Mouse (Mus musculus) stomach, embryonic 16.5 days (tissue): ENCODE results near the gene Tnfrsf13c. TPM values are rescaled to one million over a fixed set of nuclear protein-coding genes. Genes with fewer than 3 reads are reported as not detected.

ENCODE experiments used
- ATAC-seq: fragments of 200-750 bp; cut with Nextera tagmentation; 2 replicates; pipeline ENCODE4 v1.8.0; 2017; ENCODE audit warnings: moderate number of reproducible peaks, moderate TSS enrichment; ENCODE audit not compliant: insufficient read depth, low FRiP score
- H3K27ac ChIP-seq: fragments of 300-500 bp; sonication (generic); 2 replicates; pipeline ENCODE4 v1.5.1; 2014; ENCODE audit warnings: low read length
- H3K27me3 ChIP-seq: fragments of 300-500 bp; sonication (generic); 2 replicates; pipeline ENCODE4 v1.6.1; 2014; ENCODE audit warnings: low read length, control low read depth, mixed read lengths; ENCODE audit not compliant: control insufficient read depth, insufficient read depth
- H3K36me3 ChIP-seq: fragments of 300-500 bp; sonication (generic); 2 replicates; pipeline ENCODE4 v1.6.1; 2014; ENCODE audit warnings: low read length; ENCODE audit not compliant: control insufficient read depth, insufficient read depth
- H3K4me1 ChIP-seq: fragments of 300-500 bp; sonication (generic); 2 replicates; pipeline ENCODE4 v1.6.1; 2014; ENCODE audit warnings: low read length, control low read depth, mixed read lengths; ENCODE audit not compliant: control insufficient read depth, insufficient read depth
- H3K4me2 ChIP-seq: fragments of 300-500 bp; sonication (generic); 2 replicates; pipeline ENCODE4 v1.6.1; 2014; ENCODE audit warnings: low read depth, low read length, mixed read lengths
- H3K4me3 ChIP-seq: fragments of 300-500 bp; sonication (generic); replicated peaks from 2 replicates; pipeline ENCODE4 v1.5.1; 2014; ENCODE audit warnings: mild to moderate bottlenecking, low read length
- H3K9ac ChIP-seq: fragments of 300-500 bp; sonication (generic); 2 replicates; pipeline ENCODE4 v1.6.1; 2014; ENCODE audit warnings: low read length
- H3K9me3 ChIP-seq: fragments of 300-500 bp; sonication (generic); replicated peaks from 2 replicates; pipeline ENCODE4 v1.6.1; 2016; ENCODE audit warnings: low read length, control low read depth; ENCODE audit not compliant: control insufficient read depth
- WGBS: fragments of 180-500 bp; shearing (Covaris S2); extraction: QIAGEN DNeasy Blood & Tissue Kit; methylation state at CpG from one replicate; pipeline ENCODE4 v1.1.7; 2014; 5-methylcytosine and 5-hydroxymethylcytosine counted together
- polyA plus RNA-seq: library from polyadenylated mRNA; unstranded; fragments of >200 nt; fragmentation: Nextera tagmentation; extraction: Ambion mirVana; gene quantifications from 2 replicates; pipeline ENCODE4 v1.2.1, GENCODE M21; 2015

The Tnfrsf13c gene
- polyA plus RNA-seq, 1 experiment from 2014 or later = 0.10 TPM

DNA sequence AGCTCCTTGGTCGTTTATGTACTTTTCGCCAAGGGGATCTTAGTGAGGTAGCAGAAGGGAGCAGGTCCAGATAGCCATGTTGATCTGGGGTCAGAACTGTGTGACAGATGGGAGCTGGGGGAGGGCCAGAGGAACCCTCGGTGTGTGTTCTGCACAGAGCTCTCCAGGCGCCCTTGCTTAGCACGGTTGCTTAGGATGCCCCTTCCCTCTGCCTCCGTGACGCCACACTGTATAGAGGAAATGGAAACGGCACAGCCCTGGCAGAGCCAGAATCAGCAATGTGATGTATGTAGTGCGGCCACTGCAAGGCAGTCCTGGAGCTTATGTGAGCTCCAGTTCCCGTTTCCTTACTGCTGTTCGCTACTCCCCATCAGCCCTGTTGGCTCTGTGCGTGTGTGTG is 27.9 kb downstream of the Tnfrsf13c start:
- WGBS = 86% methylated on average over 12 of the region's 12 CpGs
- H3K9me3 ChIP-seq = no peaks in the 10 kb centered on the region

DNA sequence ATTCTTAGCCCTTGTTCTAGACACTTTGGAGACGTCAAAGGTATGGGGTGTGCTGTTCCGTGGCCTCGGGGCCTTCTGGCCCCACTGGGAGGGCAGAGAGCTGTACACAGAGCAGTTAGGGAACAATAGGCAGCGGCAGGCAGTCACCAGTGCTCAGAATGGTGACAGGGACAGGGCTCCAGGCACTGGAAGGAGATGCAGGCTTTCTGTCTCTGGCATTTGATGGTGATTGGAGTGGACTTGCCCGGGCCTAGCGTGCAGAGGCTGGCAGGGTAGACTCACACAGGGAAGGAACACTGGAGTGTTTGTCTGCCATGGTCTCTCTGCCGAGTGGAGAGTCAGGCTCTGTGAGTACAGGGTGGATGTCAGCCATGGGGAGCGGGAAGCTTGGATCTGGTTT is 31.6 kb downstream of the Tnfrsf13c start:
- ATAC-seq = no peak
- Histone ChIP-seq H3K4me2 (no peak overlapping the region), H3K36me3 (peaks cover 42% of the 10 kb centered on the region), H3K27me3 (no peaks in the 10 kb centered on the region), H3K9me3 (no peaks in the 10 kb centered on the region), H3K9ac (no peak overlapping the region), H3K4me3 (no peak overlapping the region), H3K27ac (no peak overlapping the region), H3K4me1 (no peaks in the 10 kb centered on the region)
- WGBS = 88% methylated on average over 8 of the region's 8 CpGs

More for the DNA sequence above, 27.9 kb downstream of the Tnfrsf13c start:
- H3K36me3 ChIP-seq = peaks cover 50% of the 10 kb centered on the region
- no peaks in the 10 kb centered on the region for H3K4me1 ChIP-seq
- ATAC-seq = no peak
- no peaks in the 10 kb centered on the region for H3K27me3 ChIP-seq
- H3K9ac ChIP-seq = no peak overlapping the region
- no peak overlapping the region for H3K4me2 ChIP-seq
- H3K27ac ChIP-seq = no peak overlapping the region
- H3K4me3 ChIP-seq = no peak overlapping the region

DNA sequence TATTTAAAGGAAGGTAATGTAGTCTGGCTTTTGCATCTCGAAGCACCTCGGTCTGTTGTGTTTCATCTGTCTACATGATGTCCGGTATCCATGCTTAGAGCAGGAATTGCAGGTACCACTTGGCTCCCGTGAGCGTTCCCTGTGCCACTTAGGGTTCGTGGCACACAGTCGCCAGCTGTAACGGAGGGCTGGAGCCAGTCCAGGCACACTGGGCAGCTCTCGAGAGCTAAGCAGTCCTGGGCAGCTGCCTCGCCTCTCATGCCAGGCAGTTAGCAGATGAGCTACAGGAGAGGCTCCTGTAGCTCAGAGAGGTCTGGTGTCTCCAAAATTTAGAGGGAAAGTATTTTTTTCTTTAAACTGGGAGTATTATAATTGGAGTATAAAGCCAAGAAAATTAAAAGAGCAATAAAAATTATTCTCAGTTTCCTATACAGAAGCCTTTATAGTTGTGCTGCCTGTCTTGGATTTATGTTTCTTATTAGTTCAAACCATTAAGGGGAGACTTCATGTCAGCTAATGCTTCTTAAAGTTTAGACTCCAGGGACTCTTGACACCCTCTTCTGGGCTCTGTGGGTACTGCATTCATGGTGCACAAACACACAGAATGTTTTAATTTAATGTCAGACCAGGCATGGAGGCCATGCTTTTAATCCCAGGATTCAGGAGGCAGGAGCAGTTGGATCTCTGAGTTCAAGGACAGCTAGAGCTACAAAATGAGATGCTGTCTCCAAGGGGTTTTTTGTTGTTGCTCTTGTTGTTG is 35.5 kb downstream of the Tnfrsf13c start:
- Histone ChIP-seq H3K9me3 (no peaks in the 10 kb centered on the region), H3K27me3 (no peaks in the 10 kb centered on the region), H3K4me3 (no peak overlapping the region), H3K27ac (no peak overlapping the region), H3K4me2 (no peak overlapping the region), H3K36me3 (peaks cover 35% of the 10 kb centered on the region; the same call in 1 of the 2 replicates), H3K9ac (no peak overlapping the region), H3K4me1 (no peaks in the 10 kb centered on the region)
- 95% methylated on average over 10 of the region's 10 CpGs for WGBS
- ATAC-seq = no peak

DNA sequence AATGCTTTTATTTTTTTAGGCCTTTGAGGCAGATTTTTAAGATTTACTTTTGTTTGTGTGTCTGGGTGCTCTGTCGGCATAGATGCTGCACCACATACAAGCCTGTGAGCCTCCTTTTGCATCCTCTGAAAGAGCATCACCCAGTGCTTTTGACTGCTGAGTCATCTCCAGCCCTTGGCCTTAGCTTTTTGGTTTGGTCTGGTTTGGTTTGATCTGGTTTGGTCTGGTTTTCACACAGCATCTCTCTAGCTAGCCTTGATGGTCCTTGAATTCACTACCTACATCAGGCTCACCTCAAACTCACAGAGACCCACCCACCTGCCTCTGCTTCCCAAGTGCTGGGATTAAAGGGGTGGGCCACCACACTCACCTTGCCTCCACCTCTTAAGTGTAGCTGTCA is 36.2 kb downstream of the Tnfrsf13c start:
- no peaks in the 10 kb centered on the region for H3K27me3 ChIP-seq
- ATAC-seq = no peak
- H3K9me3 ChIP-seq = no peaks in the 10 kb centered on the region
- H3K4me3 ChIP-seq = no peak overlapping the region
- 91% methylated on average over 1 of the region's 1 CpGs for WGBS
- H3K36me3 ChIP-seq = peaks cover 35% of the 10 kb centered on the region; the same call in 1 of the 2 replicates
- H3K4me2 ChIP-seq = no peak overlapping the region
- no peaks in the 10 kb centered on the region for H3K4me1 ChIP-seq
- H3K27ac ChIP-seq = no peak overlapping the region
- H3K9ac ChIP-seq = no peak overlapping the region

DNA sequence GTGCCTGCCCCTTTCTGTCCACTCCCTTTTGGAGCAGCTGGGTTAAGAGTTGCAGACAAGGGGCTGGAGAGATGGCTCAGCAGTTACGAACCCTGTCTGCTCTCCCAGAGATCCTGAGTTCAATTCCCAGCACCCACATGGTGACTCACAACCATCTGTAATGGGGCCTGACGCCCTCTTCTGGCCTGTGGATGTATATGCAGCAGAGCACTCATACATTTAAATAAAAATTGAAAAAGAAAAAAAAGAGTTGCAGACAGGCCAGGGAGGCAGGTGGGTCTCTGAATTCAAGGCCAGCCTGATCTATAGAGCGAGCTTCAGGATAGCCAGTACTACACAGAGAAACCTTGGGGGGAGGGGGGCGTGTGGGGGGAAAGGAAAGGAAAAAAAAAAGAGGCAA is 36.8 kb downstream of the Tnfrsf13c start:
- Histone ChIP-seq H3K9me3 (peaks cover under 1% of the 10 kb centered on the region; the same call in 1 of the 2 replicates), H3K27ac (no peak overlapping the region), H3K9ac (no peak overlapping the region), H3K27me3 (no peaks in the 10 kb centered on the region), H3K4me2 (no peak overlapping the region), H3K4me3 (no peak overlapping the region), H3K4me1 (no peaks in the 10 kb centered on the region), H3K36me3 (peaks cover 37% of the 10 kb centered on the region)
- 87% methylated on average over 4 of the region's 4 CpGs for WGBS
- ATAC-seq = no peak

DNA sequence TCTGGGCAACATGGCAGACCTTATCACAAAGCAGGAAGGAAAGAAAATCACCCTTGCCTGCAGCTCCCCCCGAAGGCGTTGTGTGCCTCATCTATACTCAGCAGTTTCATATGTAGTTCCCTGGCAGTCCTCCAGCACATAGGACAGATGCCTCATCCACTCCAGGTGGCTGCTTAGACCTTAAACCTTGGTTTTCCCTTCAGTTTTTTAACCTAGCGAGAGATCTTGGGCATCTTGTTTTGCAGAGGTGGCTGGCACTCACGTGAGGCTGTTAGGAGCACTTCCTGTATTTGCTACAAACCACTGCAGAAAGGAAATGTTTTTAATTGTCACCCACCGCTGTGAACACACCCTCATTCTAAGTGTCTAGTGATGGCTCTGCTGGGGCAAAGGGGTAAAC is 37.2 kb downstream of the Tnfrsf13c start:
- Histone ChIP-seq H3K4me2 (no peak overlapping the region), H3K27me3 (no peaks in the 10 kb centered on the region), H3K4me3 (no peak overlapping the region), H3K9me3 (peaks cover 5% of the 10 kb centered on the region; the same call in 1 of the 2 replicates), H3K4me1 (no peaks in the 10 kb centered on the region), H3K9ac (no peak overlapping the region), H3K36me3 (peaks cover 39% of the 10 kb centered on the region), H3K27ac (no peak overlapping the region)
- WGBS = 84% methylated on average over 5 of the region's 5 CpGs
- ATAC-seq = no peak

DNA sequence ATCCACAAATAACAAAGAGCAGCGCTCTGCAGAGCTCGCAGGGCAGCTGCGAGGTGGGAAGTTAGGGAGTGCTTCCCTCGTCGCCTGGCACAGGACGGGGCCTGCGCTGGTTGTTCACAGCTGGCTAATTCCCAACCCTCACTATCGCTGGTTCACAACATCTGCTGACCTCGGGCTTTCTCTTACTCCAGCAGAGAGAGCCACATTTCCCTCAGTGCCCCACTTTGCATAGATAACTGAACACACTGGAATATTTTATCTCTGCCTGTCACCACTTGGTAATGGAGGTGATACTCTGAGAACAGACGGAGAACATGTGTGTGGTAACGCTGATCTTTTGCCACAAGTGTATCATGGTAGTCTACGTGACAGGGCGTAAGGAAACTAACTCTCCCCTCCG is 38.0 kb downstream of the Tnfrsf13c start:
- 68% methylated on average over 14 of the region's 14 CpGs for WGBS
- H3K4me2 ChIP-seq = no peak overlapping the region
- H3K36me3 ChIP-seq = peaks cover 47% of the 10 kb centered on the region
- no peaks in the 10 kb centered on the region for H3K4me1 ChIP-seq
- H3K9me3 ChIP-seq = peaks cover 7% of the 10 kb centered on the region; the same call in 1 of the 2 replicates
- peak; percentile 51; the same call in 1 of the 2 replicates for ATAC-seq
- no peak overlapping the region for H3K27ac ChIP-seq
- H3K9ac ChIP-seq = no peak overlapping the region
- H3K27me3 ChIP-seq = no peaks in the 10 kb centered on the region
- no peak overlapping the region for H3K4me3 ChIP-seq

DNA sequence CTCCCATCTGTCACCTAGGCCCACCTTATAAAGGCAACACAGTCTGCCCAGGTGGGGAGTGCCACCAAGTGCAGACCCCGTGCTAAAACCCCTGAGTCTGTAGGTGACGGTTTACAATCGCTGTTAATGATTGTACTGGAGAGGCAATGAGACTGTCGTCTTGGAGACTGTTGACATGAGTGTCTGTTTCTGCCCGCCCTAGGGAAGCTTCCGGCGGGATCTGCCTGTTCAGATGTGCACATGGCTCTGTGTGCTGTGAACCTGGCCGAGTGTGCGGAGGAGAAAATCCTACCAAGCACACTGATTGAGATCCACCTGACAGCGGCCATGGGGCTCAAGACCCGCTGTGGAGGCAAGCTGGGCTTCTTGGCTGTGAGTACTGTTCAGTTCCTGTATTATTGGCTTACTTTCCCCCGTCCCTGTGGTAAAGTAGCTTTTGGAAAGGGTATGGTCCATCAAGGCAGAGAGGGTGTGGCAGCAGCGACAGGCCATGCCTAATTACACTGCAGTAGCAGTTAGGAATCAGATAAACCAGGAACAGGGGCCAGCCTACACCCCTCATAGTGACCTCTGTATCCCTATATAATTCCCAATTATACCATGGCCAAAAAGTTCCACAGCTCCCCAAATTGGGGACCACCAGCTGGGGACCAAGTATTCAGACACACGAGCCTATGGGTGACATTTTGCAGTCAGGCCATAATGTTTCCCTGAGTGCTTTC is 38.9 kb downstream of the Tnfrsf13c start:
- Histone ChIP-seq H3K4me1 (no peaks in the 10 kb centered on the region), H3K4me2 (no peak overlapping the region), H3K27me3 (no peaks in the 10 kb centered on the region), H3K36me3 (peaks cover 56% of the 10 kb centered on the region), H3K9me3 (peaks cover 7% of the 10 kb centered on the region; the same call in 1 of the 2 replicates), H3K27ac (0 out of 2 replicates have a peak overlapping the region, but pooled peaks have one; percentile 7), H3K4me3 (no peak overlapping the region), H3K9ac (no peak overlapping the region)
- WGBS = 79% methylated on average over 14 of the region's 14 CpGs
- no peak for ATAC-seq

DNA sequence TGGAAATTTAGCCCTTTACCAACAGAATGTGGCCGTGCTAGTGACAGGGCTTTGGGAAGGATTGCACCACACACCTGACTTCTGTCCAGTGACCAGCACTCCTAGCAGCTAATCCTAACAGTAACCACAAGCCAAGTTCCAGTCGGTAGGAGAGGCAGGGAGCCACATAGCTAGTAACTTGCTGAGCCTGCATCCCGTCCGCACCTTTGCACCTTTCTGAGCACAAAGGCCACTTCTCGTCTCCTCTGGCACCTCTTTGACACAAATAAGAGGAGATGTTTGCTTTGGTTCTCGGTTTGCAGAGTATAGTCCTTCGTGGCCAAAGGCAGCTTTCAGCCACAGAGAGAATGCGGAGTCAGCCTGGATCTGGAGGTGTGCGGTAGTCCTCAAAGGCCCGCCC is 39.5 kb downstream of the Tnfrsf13c start:
- 75% methylated on average over 10 of the region's 10 CpGs for WGBS
- no peak overlapping the region for H3K27ac ChIP-seq
- no peak overlapping the region for H3K4me3 ChIP-seq
- no peak overlapping the region for H3K9ac ChIP-seq
- H3K4me1 ChIP-seq = no peaks in the 10 kb centered on the region
- no peak overlapping the region for H3K4me2 ChIP-seq
- peaks cover 59% of the 10 kb centered on the region for H3K36me3 ChIP-seq
- H3K27me3 ChIP-seq = no peaks in the 10 kb centered on the region
- no peak for ATAC-seq
- peaks cover 7% of the 10 kb centered on the region; the same call in 1 of the 2 replicates for H3K9me3 ChIP-seq
